ENCODE assay signal across 8 mouse cellular contexts in the genomic region with DNA sequence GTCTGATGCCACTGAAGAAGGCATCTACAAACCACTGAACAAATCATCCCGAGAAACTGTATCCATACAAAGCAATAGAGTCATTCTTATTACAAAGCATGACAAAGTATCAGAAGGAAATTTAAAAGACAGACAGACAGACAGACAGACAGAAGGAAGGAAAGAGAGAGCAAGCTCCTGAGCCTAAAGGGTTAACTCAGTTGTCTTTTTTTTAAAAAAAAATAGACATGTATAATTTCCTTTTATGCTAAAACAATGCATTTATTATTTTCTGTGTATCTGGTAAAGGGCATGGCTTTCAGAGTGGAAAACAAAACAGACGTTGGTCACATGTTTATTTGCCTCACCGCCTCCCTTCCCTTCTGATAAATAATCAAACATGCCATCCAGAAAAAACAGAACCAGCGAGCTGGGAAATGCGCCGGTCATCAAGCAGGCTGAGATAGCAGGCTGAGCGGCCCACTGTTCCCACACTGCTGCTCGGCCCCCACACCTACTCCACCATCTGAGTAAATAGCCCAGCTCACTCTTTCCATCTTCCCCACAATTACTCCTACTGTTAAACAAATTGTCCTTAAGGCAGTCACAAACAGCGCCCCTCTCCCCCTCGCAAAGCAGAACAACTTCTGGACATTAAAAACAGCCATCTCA.
DNase-seq lines count a peak whose midpoint lies in the region; ATAC-seq and TF ChIP-seq lines count a peak whose summit lies in the region.

No protein-coding gene starts in this region.

- H3K4me3 ChIP-seq in forebrain, embryonic 14.5 days (ENCODE audit: low read depth, low read length), result no peak overlapping the region
- no peak overlapping the region for H3K4me3 ChIP-seq in forebrain, embryonic 11.5 days (ENCODE audit: low read depth, low read length)
- peak overlapping the region; percentile 54 to 69 for H3K4me3 ChIP-seq in MEL (ENCODE audit: control insufficient read depth in 1 of 2, insufficient read depth in 1 of 2, low read depth in 2 of 2, low read length in 2 of 2)
- H3K4me3 ChIP-seq in heart, embryonic 10.5 days, result peak overlapping the region; percentile 50

- no peaks in the 10 kb centered on the region for H3K27me3 ChIP-seq in forebrain, embryonic 14.5 days (replicated peaks; ENCODE audit: control insufficient read depth, insufficient read depth, low read length)
- H3K27me3 ChIP-seq in forebrain, embryonic 11.5 days (ENCODE audit: control insufficient read depth, insufficient read depth, low read length), result no peaks in the 10 kb centered on the region
- no peaks in the 10 kb centered on the region for H3K27me3 ChIP-seq in MEL (ENCODE audit: control insufficient read depth in 1 of 2, insufficient read depth in 2 of 2, low read length in 2 of 2)
- no peaks in the 10 kb centered on the region for H3K27me3 ChIP-seq in heart, embryonic 10.5 days (ENCODE audit: insufficient read depth, poor library complexity, severe bottlenecking)

- 35% methylated on average over 10 of the region's 10 CpGs for WGBS in forebrain, embryonic 14.5 days
- WGBS in forebrain, embryonic 11.5 days, result 40% methylated on average over 10 of the region's 10 CpGs
- 12% methylated on average over 10 of the region's 10 CpGs for WGBS in heart, embryonic 10.5 days

- no peak for TF ChIP-seq POLR2A in MEL (IDR thresholded peaks at IDR 0.05; ENCODE audit: control insufficient read depth in 1 of 2, insufficient read depth in 1 of 2, low read depth in 1 of 2, low read length in 2 of 2, poor library complexity in 1 of 2)

- peak; percentile 18 for DNase-seq in forebrain, embryonic 14.5 days (ENCODE audit: low spot score)
- DNase-seq in forebrain, embryonic 11.5 days (ENCODE audit: low spot score), result no peak
- DNase-seq in MEL (ENCODE audit: low read depth, low spot score) (peak; percentile 71), MN1 (ENCODE audit: low spot score) (no peak)
- DNase-seq in heart, embryonic 10.5 days (ENCODE audit: low spot score), result peak; percentile 82
- peak; percentile 19 for DNase-seq in kidney, postnatal 10 days
- DNase-seq in right cerebral cortex, adult 2 months (ENCODE audit: low spot score in 2 of 2), result no peak

- peak in 1 of 2 experiments; percentile 33; a peak in 2 of 4 replicates for TF ChIP-seq EP300 in MEL (IDR thresholded peaks at IDR 0.05; ENCODE audit: low read depth in 1 of 2, low read length in 2 of 2)

- no peak for ATAC-seq in forebrain, embryonic 14.5 days
- ATAC-seq in forebrain, embryonic 11.5 days (replicated peaks; ENCODE audit: low FRiP score), result no peak
- peak; percentile 49 for ATAC-seq in megakaryocyte-erythroid progenitor cell, adult 5-6 weeks (replicated peaks; ENCODE audit: low FRiP score, low TSS enrichment, poor library complexity, severe bottlenecking)

- H3K4me2 ChIP-seq in forebrain, embryonic 14.5 days (ENCODE audit: low read length), result no peak overlapping the region
- H3K4me2 ChIP-seq in forebrain, embryonic 11.5 days (ENCODE audit: low read depth, low read length, severe bottlenecking), result no peak overlapping the region

- no peaks in the 10 kb centered on the region for H3K36me3 ChIP-seq in forebrain, embryonic 14.5 days (ENCODE audit: control insufficient read depth, insufficient read depth, low read length)
- no peaks in the 10 kb centered on the region for H3K36me3 ChIP-seq in forebrain, embryonic 11.5 days (ENCODE audit: control insufficient read depth, insufficient read depth, low read length)
- peaks cover 0 to 13% of the 10 kb centered on the region in 2 experiments; a peak in 2 of 4 replicates for H3K36me3 ChIP-seq in MEL (ENCODE audit: control insufficient read depth in 1 of 2, insufficient read depth in 2 of 2, low read length in 2 of 2)
- H3K36me3 ChIP-seq in heart, embryonic 10.5 days, result no peaks in the 10 kb centered on the region

- peaks cover 3% of the 10 kb centered on the region for H3K79me2 ChIP-seq in MEL (ENCODE audit: control insufficient read depth, insufficient read depth, low read length, poor library complexity)

- no peak overlapping the region for H3K27ac ChIP-seq in forebrain, embryonic 14.5 days (ENCODE audit: low read depth, low read length)
- no peak overlapping the region for H3K27ac ChIP-seq in forebrain, embryonic 11.5 days (ENCODE audit: low read depth, low read length)
- H3K27ac ChIP-seq in MEL (ENCODE audit: control insufficient read depth, low read depth, low read length), result peak overlapping the region; percentile 80
- peak overlapping the region; percentile 94 for H3K27ac ChIP-seq in heart, embryonic 10.5 days

- TF ChIP-seq RAD21 in MEL (IDR thresholded peaks at IDR 0.05; ENCODE audit: low read depth, low read length), result no peak

- H3K4me1 ChIP-seq in forebrain, embryonic 14.5 days (ENCODE audit: control insufficient read depth, insufficient read depth, low read length), result peaks cover 26% of the 10 kb centered on the region
- H3K4me1 ChIP-seq in forebrain, embryonic 11.5 days (replicated peaks; ENCODE audit: control insufficient read depth, insufficient read depth, low read length), result peaks cover 6% of the 10 kb centered on the region; the same call in 1 of the 2 replicates
- peaks cover 0 to 12% of the 10 kb centered on the region in 2 experiments; a peak in 2 of 4 replicates for H3K4me1 ChIP-seq in MEL (ENCODE audit: control insufficient read depth in 1 of 2, insufficient read depth in 2 of 2, low read length in 2 of 2)
- H3K4me1 ChIP-seq in heart, embryonic 10.5 days, result peaks cover 79% of the 10 kb centered on the region

- TF ChIP-seq CTCF in MEL (IDR thresholded peaks at IDR 0.05 in 2 of 3, conservative IDR thresholded peaks at IDR 0.05 in 1 of 3; ENCODE audit: control insufficient read depth in 1 of 3, insufficient read depth in 1 of 3, low read depth in 2 of 3, low read length in 3 of 3, poor library complexity in 1 of 3, severe bottlenecking in 1 of 3), result peak in 1 of 3 experiments; percentile 20; a peak in 1 of 6 replicates

- no peaks in the 10 kb centered on the region for H3K9me3 ChIP-seq in forebrain, embryonic 14.5 days (replicated peaks; ENCODE audit: control insufficient read depth, low read length)
- no peaks in the 10 kb centered on the region for H3K9me3 ChIP-seq in forebrain, embryonic 11.5 days (ENCODE audit: control insufficient read depth, low read length)
- H3K9me3 ChIP-seq in MEL (replicated peaks; ENCODE audit: insufficient read depth, low read length), result no peaks in the 10 kb centered on the region
- no peaks in the 10 kb centered on the region for H3K9me3 ChIP-seq in heart, embryonic 10.5 days

- no peak overlapping the region for H3K9ac ChIP-seq in forebrain, embryonic 14.5 days (ENCODE audit: low read length)
- no peak overlapping the region for H3K9ac ChIP-seq in forebrain, embryonic 11.5 days (ENCODE audit: low read length)
- peak overlapping the region; percentile 82 for H3K9ac ChIP-seq in MEL (ENCODE audit: control insufficient read depth, low read depth, low read length, poor library complexity, severe bottlenecking)

TF ChIP-seq in MEL, 35 proteins besides CTCF, POLR2A, EP300 and RAD21:
- peak; percentile 28 for TF ChIP-seq SIN3A (IDR thresholded peaks at IDR 0.05; ENCODE audit: low read length)
- no peak for TF ChIP-seq GATA1 (IDR thresholded peaks at IDR 0.05; ENCODE audit: low read depth, low read length)
- TF ChIP-seq MAX (IDR thresholded peaks at IDR 0.05; ENCODE audit: low read length), result peak; percentile 36; the same call in 1 of the 2 replicates
- TF ChIP-seq ZNF384 (IDR thresholded peaks at IDR 0.05; ENCODE audit: low read depth, low read length), result peak; percentile 79
- no peak for TF ChIP-seq JUND (IDR thresholded peaks at IDR 0.05; ENCODE audit: low read depth, low read length)
- TF ChIP-seq USF2 (IDR thresholded peaks at IDR 0.05; ENCODE audit: borderline replicate concordance in 1 of 2, insufficient read depth in 1 of 2, low read depth in 1 of 2, low read length in 2 of 2), result no peak
- no peak for TF ChIP-seq CHD2 (IDR thresholded peaks at IDR 0.05; ENCODE audit: low read length)
- TF ChIP-seq POLR2AphosphoS2 (IDR thresholded peaks at IDR 0.05; ENCODE audit: low read length), result no peak
- no peak for TF ChIP-seq NELFE (IDR thresholded peaks at IDR 0.05; ENCODE audit: low read depth, low read length)
- TF ChIP-seq CHD1 (IDR thresholded peaks at IDR 0.05; ENCODE audit: low read depth, low read length), result no peak; the same call in 1 of the 2 replicates
- TF ChIP-seq MYC (IDR thresholded peaks at IDR 0.05; ENCODE audit: low read depth, low read length), result 0 out of 2 replicates have a peak, but pooled peaks have one; percentile 26
- no peak for TF ChIP-seq POLR2AphosphoS5 (IDR thresholded peaks at IDR 0.05; ENCODE audit: borderline replicate concordance, low read depth, low read length)
- TF ChIP-seq USF1 (IDR thresholded peaks at IDR 0.05; ENCODE audit: low read depth, low read length), result peak; percentile 72
- no peak for TF ChIP-seq MAFK (IDR thresholded peaks at IDR 0.05; ENCODE audit: borderline replicate concordance, low read depth, low read length)
- TF ChIP-seq MXI1 (IDR thresholded peaks at IDR 0.05; ENCODE audit: low read depth, low read length), result peak; percentile 61; the same call in 1 of the 2 replicates
- TF ChIP-seq BHLHE40 (IDR thresholded peaks at IDR 0.05; ENCODE audit: borderline replicate concordance, low read depth, low read length), result no peak
- no peak for TF ChIP-seq E2F4 (IDR thresholded peaks at IDR 0.05; ENCODE audit: borderline replicate concordance, low read depth, low read length)

Comparison
In these comparisons a context has a peak if more than half of its experiments do, and no peak if none do; other contexts are left out.
1. DNase-seq: peak in forebrain, embryonic 14.5 days (single experiment), MEL (single experiment), heart, embryonic 10.5 days (single experiment) and kidney, postnatal 10 days (single experiment); none in forebrain, embryonic 11.5 days (single experiment), MN1 (single experiment) and right cerebral cortex, adult 2 months (0 of 2).
2. H3K27ac ChIP-seq: peak in MEL (single experiment) and heart, embryonic 10.5 days (single experiment); none in forebrain, embryonic 14.5 days (single experiment) and forebrain, embryonic 11.5 days (single experiment).
3. H3K4me3 ChIP-seq: peak in MEL (2 of 2) and heart, embryonic 10.5 days (single experiment); none in forebrain, embryonic 14.5 days (single experiment) and forebrain, embryonic 11.5 days (single experiment).